Mouse (Mus musculus) limb, embryonic 10.5 days (tissue): ENCODE measurements around the gene Notch1. TPM values are rescaled to one million over a fixed set of nuclear protein-coding genes. Genes with fewer than 3 reads are reported as not detected.

Source experiments
- DNase-seq: peaks from one replicate; pipeline ENCODE4 v3.0.0-alpha.2; 2017; ENCODE audit warnings: low spot score
- H3K27ac ChIP-seq: fragments of 300-500 bp; sonication (generic); 2 replicates; pipeline ENCODE4 v1.5.1; 2016; ENCODE audit warnings: mild to moderate bottlenecking
- H3K27me3 ChIP-seq: fragments of 300-500 bp; sonication (generic); 2 replicates; pipeline ENCODE4 v1.6.1; 2016; ENCODE audit warnings: low read depth, mild to moderate bottlenecking; ENCODE audit not compliant: poor library complexity, severe bottlenecking
- H3K36me3 ChIP-seq: fragments of 300-500 bp; sonication (generic); 2 replicates; pipeline ENCODE4 v1.6.1; 2016; ENCODE audit warnings: mild to moderate bottlenecking, moderate library complexity
- H3K4me1 ChIP-seq: fragments of 300-500 bp; sonication (generic); 2 replicates; pipeline ENCODE4 v1.6.1; 2016
- H3K4me3 ChIP-seq: fragments of 300-500 bp; sonication (generic); 2 replicates; pipeline ENCODE4 v1.5.1; 2016; ENCODE audit warnings: mild to moderate bottlenecking, moderate library complexity
- H3K9me3 ChIP-seq: fragments of 300-500 bp; sonication (generic); replicated peaks from 2 replicates; pipeline ENCODE4 v1.6.1; 2016; ENCODE audit warnings: mild to moderate bottlenecking
- WGBS: fragments of 180-500 bp; shearing (Covaris S2); methylation state at CpG from one replicate; pipeline ENCODE4 v1.1.7; 2016; 5-methylcytosine and 5-hydroxymethylcytosine counted together
- polyA plus RNA-seq: library from polyadenylated mRNA; unstranded; fragments of >200 nt; fragmentation: Nextera tagmentation; extraction: Ambion mirVana; gene quantifications from 2 replicates; pipeline ENCODE4 v1.2.1, GENCODE M21; 2016

The Notch1 gene
- polyA plus RNA-seq, 1 experiment from 2014 or later = 11.8 TPM

DNA sequence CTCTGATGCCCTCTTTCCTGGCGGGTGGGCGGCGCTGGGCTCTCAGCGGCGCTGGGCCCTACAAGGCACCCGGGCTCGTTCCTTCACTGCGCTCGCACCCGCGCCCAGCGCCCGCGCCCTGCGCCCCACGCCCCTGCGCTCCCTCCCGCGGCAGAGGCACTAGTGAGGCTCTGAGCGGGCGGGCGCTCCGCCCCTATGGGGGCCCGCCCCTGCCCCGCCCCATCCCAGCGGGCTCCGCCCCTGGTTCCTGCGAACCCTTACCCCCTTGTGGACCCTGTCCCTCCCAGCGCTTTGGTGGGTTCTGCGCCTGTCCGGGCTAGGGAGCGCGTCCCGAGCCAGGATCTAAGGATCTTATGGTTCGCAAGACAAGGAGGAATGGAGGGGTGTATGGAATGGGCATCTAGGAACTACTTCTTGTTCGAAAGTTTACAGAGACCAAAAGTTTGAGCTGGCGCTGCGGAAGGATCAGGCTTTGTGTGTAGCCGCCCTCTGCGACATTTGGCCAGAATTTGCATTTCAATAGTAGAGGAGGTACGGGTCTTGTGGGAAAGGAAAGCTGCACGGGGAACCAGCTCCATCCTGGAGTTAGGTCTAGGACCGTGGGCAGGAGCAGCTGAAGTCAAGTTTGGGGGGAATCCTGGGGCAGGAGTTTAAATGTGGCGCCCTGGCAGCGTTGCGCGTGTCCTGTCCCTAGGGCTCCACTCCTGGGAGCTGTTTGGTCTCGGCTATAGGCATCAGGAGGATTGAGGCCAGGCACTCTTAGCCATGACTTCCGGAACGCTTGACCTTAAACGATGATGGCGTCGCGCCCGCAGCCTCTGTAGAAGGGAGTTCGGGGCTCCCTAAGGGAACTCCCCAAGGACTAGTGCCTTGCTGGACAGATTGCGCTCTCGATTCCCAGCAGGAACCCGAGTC, 12.5 kb downstream of the Notch1 start:
- WGBS = 1% methylated on average over 59 of the region's 59 CpGs
- peak overlapping the region; percentile 74 for H3K4me3 ChIP-seq
- peaks cover 88% of the 10 kb centered on the region for H3K4me1 ChIP-seq
- H3K36me3 ChIP-seq = peaks cover 4% of the 10 kb centered on the region; the same call in 1 of the 2 replicates
- H3K27ac ChIP-seq = peak overlapping the region; percentile 83
- peak; percentile 89 for DNase-seq
- H3K27me3 ChIP-seq = peaks cover 48% of the 10 kb centered on the region
- no peaks in the 10 kb centered on the region for H3K9me3 ChIP-seq

DNA sequence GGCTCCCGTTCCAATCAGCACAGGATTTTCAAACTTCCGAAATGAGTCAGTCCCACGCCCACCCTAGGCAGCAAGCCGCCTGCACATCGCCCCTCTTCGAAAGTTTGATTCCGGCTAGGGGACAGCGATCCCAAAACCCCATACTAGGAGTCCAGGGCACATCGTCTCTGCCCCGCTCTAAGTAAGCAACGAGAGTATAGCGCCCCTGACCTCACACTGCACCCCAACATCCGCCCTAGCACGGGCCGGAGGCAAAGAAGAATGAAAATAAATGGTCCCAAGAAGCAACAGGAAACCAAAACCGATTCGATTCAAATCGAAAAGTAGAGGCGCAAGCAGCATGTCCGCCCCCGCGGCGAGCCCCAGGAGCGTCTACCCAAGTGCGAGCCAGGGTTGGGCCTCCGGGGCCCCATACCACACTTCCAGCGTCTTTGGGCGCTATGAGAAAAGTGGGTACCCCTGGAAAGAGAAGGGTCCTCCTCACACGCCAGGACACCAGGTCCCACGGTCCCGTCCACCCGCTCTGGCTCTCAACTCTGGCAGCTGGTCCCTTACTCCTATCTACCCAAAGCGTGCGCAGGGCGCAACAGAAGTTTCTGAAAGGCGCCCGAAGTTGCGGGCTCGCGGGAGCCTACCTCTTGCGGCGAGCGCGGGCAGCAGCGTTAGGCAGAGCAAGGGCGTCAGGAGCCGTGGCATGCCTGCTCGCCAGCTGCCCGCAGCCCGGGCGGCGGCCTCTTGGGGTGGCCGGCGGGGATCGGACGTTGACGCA, 13.4 kb downstream of the Notch1 start:
- Histone ChIP-seq H3K9me3 (no peaks in the 10 kb centered on the region), H3K27me3 (peaks cover 48% of the 10 kb centered on the region), H3K4me3 (peak overlapping the region; percentile 74), H3K36me3 (peaks cover 4% of the 10 kb centered on the region; the same call in 1 of the 2 replicates), H3K4me1 (peaks cover 86% of the 10 kb centered on the region), H3K27ac (peak overlapping the region; percentile 83)
- WGBS = under 1% methylated on average over 57 of the region's 57 CpGs
- peak; percentile 56 for DNase-seq

DNA sequence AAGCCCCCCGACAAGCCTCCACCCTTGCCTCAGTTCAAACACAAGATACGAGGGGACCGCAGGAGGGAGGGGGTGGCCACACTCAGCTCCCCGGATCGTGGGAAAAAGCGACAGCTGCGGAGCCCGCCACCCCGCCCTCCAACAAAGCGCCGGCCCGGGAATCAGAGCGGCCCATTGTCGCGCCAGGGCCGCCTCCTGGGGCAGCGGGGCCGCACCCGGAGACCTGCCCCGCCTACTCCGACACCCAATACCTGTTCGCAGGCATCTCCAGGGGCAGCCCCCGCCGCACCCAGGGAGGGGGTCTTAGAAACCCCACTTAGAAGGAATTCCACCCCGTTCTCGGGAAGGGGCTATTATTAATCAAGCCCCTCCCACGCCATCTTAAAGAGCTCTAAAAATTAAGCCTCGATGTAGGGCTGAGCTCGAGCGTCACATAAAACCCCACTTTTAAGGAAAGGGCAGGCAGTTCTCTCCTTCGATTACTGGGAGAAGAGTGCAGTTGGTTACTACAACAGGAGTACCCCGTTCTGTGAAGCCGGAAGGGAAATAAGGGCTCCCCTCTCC, 14.1 kb downstream of the Notch1 start:
- Histone ChIP-seq H3K36me3 (peaks cover 4% of the 10 kb centered on the region; the same call in 1 of the 2 replicates), H3K4me3 (peak overlapping the region; percentile 74), H3K27ac (peak overlapping the region; percentile 83), H3K27me3 (peaks cover 48% of the 10 kb centered on the region), H3K4me1 (peaks cover 85% of the 10 kb centered on the region), H3K9me3 (no peaks in the 10 kb centered on the region)
- WGBS = under 1% methylated on average over 33 of the region's 33 CpGs
- peak; percentile 65 for DNase-seq

DNA sequence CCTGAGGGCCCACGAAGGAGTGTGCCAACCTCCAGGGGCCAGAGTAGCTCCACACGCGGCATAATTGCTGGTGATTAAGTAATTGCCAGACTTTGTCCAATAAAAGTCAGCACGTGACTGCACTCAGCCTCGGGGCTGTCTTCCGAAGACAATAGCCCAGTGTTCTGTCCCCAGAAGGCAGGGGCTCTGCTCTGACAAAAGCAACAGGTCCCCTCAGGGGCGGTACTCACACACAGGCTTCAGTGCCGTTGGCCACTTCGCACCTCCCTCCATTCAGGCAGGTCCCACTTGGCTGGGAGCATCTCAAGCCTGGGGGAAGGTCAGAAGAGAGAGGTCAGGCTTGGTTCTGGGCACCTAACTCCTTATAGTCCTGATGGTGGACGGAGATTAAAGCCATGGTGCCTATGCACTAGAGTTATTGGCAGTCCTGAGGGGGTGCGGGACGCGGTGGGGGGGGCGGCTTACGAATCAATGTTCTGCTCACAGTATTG, 14.8 kb downstream of the Notch1 start:
- peak overlapping the region; percentile 83 for H3K27ac ChIP-seq
- H3K36me3 ChIP-seq = peaks cover 4% of the 10 kb centered on the region; the same call in 1 of the 2 replicates
- peak overlapping the region; percentile 74 for H3K4me3 ChIP-seq
- peaks cover 48% of the 10 kb centered on the region for H3K27me3 ChIP-seq
- DNase-seq = peak; percentile 59
- peaks cover 85% of the 10 kb centered on the region for H3K4me1 ChIP-seq
- H3K9me3 ChIP-seq = no peaks in the 10 kb centered on the region
- under 1% methylated on average over 15 of the region's 15 CpGs for WGBS

DNA sequence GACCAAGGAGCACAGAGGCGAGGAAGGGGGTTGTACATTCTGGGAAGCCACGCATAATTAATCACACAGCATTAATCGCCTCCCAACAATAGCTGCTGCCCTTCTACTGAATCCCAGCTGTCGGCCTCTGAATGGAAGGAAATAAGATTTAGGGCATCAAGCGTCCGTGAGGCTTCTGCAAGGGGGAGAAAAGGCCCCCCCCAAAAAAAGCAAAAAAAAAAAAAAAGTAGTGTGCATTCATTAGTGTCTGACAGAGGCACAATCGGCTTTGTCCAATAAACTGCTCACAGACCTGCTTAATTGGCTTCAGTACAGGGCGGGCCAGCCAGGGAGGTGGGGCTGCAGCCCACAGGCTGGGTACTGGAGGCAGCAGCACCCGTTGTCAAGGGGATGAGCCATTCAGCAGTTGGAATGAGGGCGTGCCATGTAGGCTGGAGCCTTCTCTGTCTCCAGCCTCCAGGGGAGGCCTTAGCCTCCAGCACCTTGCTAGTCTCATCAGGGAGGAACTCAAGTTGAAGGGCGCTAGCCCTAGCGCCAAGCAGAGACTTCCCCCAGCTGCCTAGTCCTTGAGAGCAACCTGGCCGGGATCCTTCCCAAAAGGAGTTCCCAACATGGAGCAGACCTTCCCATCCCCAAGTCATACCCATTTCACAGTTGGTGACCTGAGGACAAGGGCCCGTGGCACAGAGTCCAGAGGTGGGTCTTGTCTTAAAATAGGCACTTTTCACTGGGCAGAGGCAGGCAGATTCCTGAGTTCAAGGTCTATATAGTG, 15.7 kb downstream of the Notch1 start:
- Histone ChIP-seq H3K9me3 (no peaks in the 10 kb centered on the region), H3K4me1 (peaks cover 90% of the 10 kb centered on the region), H3K4me3 (peak overlapping the region; percentile 74), H3K36me3 (peaks cover 4% of the 10 kb centered on the region; the same call in 1 of the 2 replicates), H3K27me3 (peaks cover 43% of the 10 kb centered on the region), H3K27ac (peak overlapping the region; percentile 83)
- no peak for DNase-seq
- WGBS = 21% methylated on average over 14 of the region's 14 CpGs

DNA sequence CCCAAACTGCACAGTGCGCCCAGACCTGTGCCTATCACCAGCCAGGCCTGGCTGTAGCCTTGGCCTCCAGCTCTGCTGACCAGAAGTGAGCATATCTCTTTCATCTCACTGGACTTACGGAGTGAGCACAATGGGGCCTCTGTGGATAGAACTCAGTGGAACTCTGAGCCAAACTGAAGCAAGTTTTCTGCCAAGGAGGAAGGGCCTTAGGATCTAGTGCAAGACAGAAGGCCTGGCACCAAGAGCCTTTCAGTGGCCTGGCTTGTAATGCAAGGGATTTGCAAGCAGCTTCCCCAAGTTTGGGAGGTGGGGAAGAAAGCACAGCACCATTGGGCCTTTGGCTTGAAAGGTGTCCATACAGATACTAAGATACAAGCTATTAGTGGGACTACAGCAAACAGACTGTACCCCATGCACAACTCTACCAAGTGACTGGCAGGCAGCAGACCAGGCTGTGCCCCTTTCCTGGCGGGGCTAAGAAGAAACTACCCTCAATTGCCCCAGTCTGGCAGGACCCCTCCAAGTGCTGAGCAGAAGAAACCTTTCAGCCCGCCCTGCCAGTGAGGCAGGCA, 16.4 kb downstream of the Notch1 start:
- no peaks in the 10 kb centered on the region for H3K9me3 ChIP-seq
- peaks cover 95% of the 10 kb centered on the region for H3K4me1 ChIP-seq
- peak overlapping the region; percentile 83 for H3K27ac ChIP-seq
- H3K4me3 ChIP-seq = peak overlapping the region; percentile 74
- WGBS = 75% methylated on average over 4 of the region's 4 CpGs
- H3K36me3 ChIP-seq = peaks cover 4% of the 10 kb centered on the region; the same call in 1 of the 2 replicates
- DNase-seq = no peak
- H3K27me3 ChIP-seq = peaks cover 37% of the 10 kb centered on the region

DNA sequence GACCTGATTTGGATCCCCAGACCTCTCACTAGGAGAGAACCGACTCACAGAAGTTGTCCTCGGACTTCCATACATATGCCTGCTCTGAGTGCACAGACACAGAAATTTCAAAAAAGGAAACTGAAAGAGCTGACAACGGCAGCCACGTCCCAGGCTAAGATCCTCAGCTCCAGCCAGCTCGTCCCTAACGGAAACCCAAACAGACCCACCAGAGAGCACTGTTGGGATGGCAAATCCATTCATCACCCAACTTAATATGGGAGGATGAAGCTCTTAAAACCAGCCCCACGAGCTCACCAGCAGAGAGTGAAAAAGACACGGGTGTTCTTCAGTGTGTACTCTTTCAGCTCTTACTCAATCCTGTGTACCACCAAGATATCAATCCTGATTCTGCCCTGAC, 17.8 kb downstream of the Notch1 start:
- 84% methylated on average over 8 of the region's 8 CpGs for WGBS
- no peak for DNase-seq
- peaks cover 95% of the 10 kb centered on the region for H3K4me1 ChIP-seq

DNA sequence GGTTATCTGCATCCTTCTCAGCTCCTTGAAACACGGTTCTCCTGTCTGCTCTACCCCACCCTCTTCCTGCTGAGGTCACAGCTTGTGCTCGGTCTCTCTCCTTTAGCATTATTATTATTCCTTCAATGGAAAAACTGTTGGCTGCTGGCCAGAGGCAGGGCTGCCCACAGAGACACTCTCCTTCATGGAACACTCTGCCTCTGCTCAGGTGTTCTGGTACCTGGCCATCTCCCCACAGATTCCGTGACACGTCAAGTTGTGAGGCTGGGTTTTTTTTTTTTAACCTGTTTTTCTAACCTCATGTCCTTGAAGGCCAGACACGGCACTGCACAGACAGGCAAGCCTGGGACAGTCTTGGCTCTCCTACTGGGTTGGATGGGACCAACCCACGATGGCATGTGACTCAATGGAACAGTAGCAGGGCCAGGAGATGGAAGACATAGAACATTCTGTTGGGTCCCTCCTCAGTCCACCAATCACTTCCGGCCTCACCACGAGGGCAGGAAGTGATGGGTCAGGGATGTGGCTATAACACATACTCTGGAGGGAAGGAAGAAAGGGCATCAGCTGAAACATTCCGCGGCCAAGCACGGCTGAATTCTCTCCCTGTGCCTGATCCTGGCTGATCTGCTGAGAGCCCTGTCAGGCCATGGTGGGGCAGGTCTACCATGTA, 18.5 kb downstream of the Notch1 start:
- no peak overlapping the region for H3K4me3 ChIP-seq
- no peak overlapping the region for H3K27ac ChIP-seq
- peaks cover 4% of the 10 kb centered on the region; the same call in 1 of the 2 replicates for H3K36me3 ChIP-seq
- H3K4me1 ChIP-seq = peaks cover 95% of the 10 kb centered on the region
- no peak for DNase-seq
- peaks cover 22% of the 10 kb centered on the region for H3K27me3 ChIP-seq
- no peaks in the 10 kb centered on the region for H3K9me3 ChIP-seq
- WGBS = 84% methylated on average over 11 of the region's 11 CpGs

More for the DNA sequence above, 17.8 kb downstream of the Notch1 start:
- Histone ChIP-seq H3K27me3 (peaks cover 26% of the 10 kb centered on the region), H3K27ac (no peak overlapping the region), H3K9me3 (no peaks in the 10 kb centered on the region), H3K4me3 (no peak overlapping the region), H3K36me3 (peaks cover 4% of the 10 kb centered on the region; the same call in 1 of the 2 replicates)

DNA sequence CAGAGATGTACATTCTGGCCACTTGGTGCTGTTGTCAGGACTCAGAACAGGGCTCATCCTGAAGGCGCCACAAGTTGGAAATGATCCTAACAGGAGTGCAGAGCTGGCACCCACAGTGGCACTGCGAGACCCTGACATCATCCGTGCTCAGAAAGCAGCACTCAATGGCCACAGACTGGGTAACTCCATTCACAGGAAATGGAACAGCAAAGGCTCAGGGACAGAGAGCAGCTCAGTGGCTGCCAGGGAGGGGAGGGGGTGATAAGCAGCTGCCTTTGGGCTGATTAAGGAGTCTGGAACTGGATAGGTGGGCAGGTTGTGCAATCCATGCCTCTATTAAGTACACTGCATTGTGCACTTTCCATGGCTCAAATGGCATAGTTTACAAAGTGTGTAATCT, 20.0 kb downstream of the Notch1 start:
- H3K4me3 ChIP-seq = no peak overlapping the region
- H3K36me3 ChIP-seq = peaks cover 4% of the 10 kb centered on the region; the same call in 1 of the 2 replicates
- H3K4me1 ChIP-seq = peaks cover 95% of the 10 kb centered on the region
- peak overlapping the region; percentile 83 for H3K27ac ChIP-seq
- H3K27me3 ChIP-seq = peaks cover 6% of the 10 kb centered on the region
- DNase-seq = no peak
- 83% methylated on average over 3 of the region's 3 CpGs for WGBS
- no peaks in the 10 kb centered on the region for H3K9me3 ChIP-seq

DNA sequence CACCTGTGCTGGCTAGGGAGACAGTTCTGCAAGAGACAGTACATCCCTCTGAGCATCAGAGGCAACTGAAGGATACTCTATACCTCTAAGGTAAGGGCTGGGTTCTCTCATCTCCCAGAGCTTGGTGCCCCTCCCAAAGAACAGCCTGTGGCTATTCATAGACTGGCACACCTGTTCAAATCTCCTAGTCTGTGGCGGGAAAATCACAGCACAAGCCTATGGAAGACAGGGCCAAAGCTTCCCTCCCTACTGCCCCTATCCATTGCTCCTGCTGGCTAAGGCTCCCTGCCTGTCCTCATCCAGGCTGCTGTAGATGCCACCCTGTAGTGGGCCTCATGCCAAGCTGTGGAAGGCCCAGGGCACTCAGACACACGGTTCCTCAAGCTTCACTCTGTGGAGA, 20.8 kb downstream of the Notch1 start:
- WGBS = 89% methylated on average over 2 of the region's 2 CpGs
- Histone ChIP-seq H3K9me3 (no peaks in the 10 kb centered on the region), H3K36me3 (peaks cover 4% of the 10 kb centered on the region; the same call in 1 of the 2 replicates), H3K4me1 (peaks cover 95% of the 10 kb centered on the region), H3K27me3 (no peaks in the 10 kb centered on the region), H3K27ac (peak overlapping the region; percentile 83), H3K4me3 (no peak overlapping the region)
- DNase-seq = no peak

DNA sequence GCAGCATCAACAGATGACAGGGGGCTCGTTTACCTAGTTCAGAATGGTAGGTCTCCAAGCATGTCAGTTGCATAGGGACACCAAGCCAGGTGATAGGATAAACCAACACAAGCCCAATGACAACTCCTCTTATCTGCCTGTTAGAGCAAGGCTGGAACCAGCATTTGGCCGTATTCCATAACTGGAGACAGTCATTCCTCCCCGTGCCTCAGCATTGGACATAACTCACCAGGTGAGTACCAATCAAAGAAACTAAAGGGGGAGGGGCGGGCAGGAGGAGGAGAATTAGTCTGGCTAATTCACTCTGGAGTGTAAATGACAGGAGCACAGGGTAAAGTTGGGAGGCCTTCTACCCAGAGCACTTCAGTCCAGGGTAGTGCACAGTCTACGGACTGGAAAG, 21.5 kb downstream of the Notch1 start:
- peaks cover 4% of the 10 kb centered on the region; the same call in 1 of the 2 replicates for H3K36me3 ChIP-seq

More for the DNA sequence above, 21.5 kb downstream of the Notch1 start:
- H3K9me3 ChIP-seq = no peaks in the 10 kb centered on the region
- H3K4me1 ChIP-seq = peaks cover 95% of the 10 kb centered on the region
- H3K4me3 ChIP-seq = no peak overlapping the region
- H3K27me3 ChIP-seq = no peaks in the 10 kb centered on the region
- 65% methylated on average over 5 of the region's 5 CpGs for WGBS
- no peak for DNase-seq
- peak overlapping the region; percentile 83 for H3K27ac ChIP-seq
